In the genomic region with DNA sequence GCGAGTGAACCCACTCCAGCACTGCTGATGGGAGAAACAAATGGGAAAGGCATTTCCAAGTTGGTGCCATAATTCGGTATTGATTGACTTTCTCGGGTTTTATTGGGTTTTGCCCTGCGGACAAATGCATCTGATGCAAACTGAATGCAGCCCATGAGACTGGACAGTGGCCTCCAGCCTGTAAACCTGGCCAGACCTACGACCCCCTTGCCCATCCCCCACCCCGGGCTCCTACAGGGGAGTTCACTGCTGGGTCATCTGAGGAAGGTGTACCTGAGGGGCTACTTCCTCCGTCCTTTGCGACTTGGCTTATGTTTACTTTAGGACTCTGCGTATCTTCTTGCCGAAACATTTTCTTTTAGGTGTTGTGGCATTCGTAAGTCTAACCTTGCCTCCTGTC, we compare ENCODE assay signal across 10 mouse cellular contexts.
DNase-seq lines count a peak whose midpoint lies in the region; ATAC-seq lines count a peak whose summit lies in the region.
"Had no signal": no experiment of that assay in that cellular context is flagged by ENCODE, and none has a peak within 500 bp of the region (broad histone marks: within the 10 kb centered on the region; RNA-seq: fewer than 3 reads in every experiment).

No protein-coding gene starts in this region.

- WGBS in heart, embryonic 14.5 days: 32% methylated on average over 11 of the region's 11 CpGs
- 46% methylated on average over 11 of the region's 11 CpGs for WGBS in embryonic facial prominence, embryonic 13.5 days
- 49% methylated on average over 11 of the region's 11 CpGs for WGBS in hindbrain, embryonic 11.5 days
- 60% methylated on average over 11 of the region's 11 CpGs for WGBS in midbrain, embryonic 12.5 days

- no peak overlapping the region for H3K9ac ChIP-seq in heart, embryonic 14.5 days (ENCODE audit: low read length)
- 0 out of 2 replicates have a peak overlapping the region, but pooled peaks have one; percentile 44 for H3K9ac ChIP-seq in embryonic facial prominence, embryonic 13.5 days
- no peak overlapping the region for H3K9ac ChIP-seq in hindbrain, embryonic 11.5 days (ENCODE audit: low read depth, low read length)
- no peak overlapping the region for H3K9ac ChIP-seq in midbrain, embryonic 12.5 days (replicated peaks)

- DNase-seq in heart, adult 18-20 months: no peak
- peak; percentile 36 for DNase-seq in hindbrain, embryonic 11.5 days (ENCODE audit: low spot score)
- no peak for DNase-seq in left cerebral cortex, postnatal 14 days (ENCODE audit: low spot score in 2 of 2)
- no peak for DNase-seq in thymus, postnatal 25 days
- DNase-seq: gastrocnemius, postnatal 10 days; kidney, adult 8-10 months had no signal

- H3K27ac ChIP-seq in heart, embryonic 14.5 days (replicated peaks in 1 of 2; ENCODE audit: control insufficient read depth in 1 of 2, insufficient read depth in 1 of 2, low read depth in 2 of 2, low read length in 2 of 2): no peak overlapping the region
- H3K27ac ChIP-seq in embryonic facial prominence, embryonic 13.5 days: no peak overlapping the region
- H3K27ac ChIP-seq in hindbrain, embryonic 11.5 days (ENCODE audit: low read depth, low read length): 0 out of 2 replicates have a peak overlapping the region, but pooled peaks have one; percentile 17
- H3K27ac ChIP-seq in midbrain, embryonic 12.5 days (replicated peaks): peak overlapping the region; percentile 0; the same call in 1 of the 2 replicates
- H3K27ac ChIP-seq: macrophage had no signal

- no peak for ATAC-seq in heart, embryonic 14.5 days (ENCODE audit: insufficient number of reproducible peaks, insufficient read depth, low FRiP score, low read depth)
- ATAC-seq in embryonic facial prominence, embryonic 13.5 days (ENCODE audit: insufficient number of reproducible peaks, insufficient read depth, low FRiP score, low TSS enrichment, low read depth): no peak
- ATAC-seq in hindbrain, embryonic 11.5 days (ENCODE audit: low FRiP score): peak; percentile 65
- ATAC-seq in midbrain, embryonic 12.5 days (ENCODE audit: low FRiP score, low read depth): peak; percentile 48

- H3K9me3 ChIP-seq in heart, embryonic 14.5 days (ENCODE audit: control insufficient read depth, low read length): no peaks in the 10 kb centered on the region
- H3K9me3 ChIP-seq in embryonic facial prominence, embryonic 13.5 days: no peaks in the 10 kb centered on the region
- H3K9me3 ChIP-seq in hindbrain, embryonic 11.5 days (ENCODE audit: control insufficient read depth, low read length): no peaks in the 10 kb centered on the region
- no peaks in the 10 kb centered on the region for H3K9me3 ChIP-seq in midbrain, embryonic 12.5 days

- intact Hi-C loops in left cerebral cortex, postnatal 14 days (cut with DNase I): no loop called here

- H3K4me2 ChIP-seq in heart, embryonic 14.5 days (ENCODE audit: low read length): 0 out of 2 replicates have a peak overlapping the region, but pooled peaks have one; percentile 7
- H3K4me2 ChIP-seq in embryonic facial prominence, embryonic 13.5 days: peak overlapping the region; percentile 47
- peak overlapping the region; percentile 12 for H3K4me2 ChIP-seq in hindbrain, embryonic 11.5 days (replicated peaks; ENCODE audit: low read depth, low read length)
- peak overlapping the region; percentile 30 for H3K4me2 ChIP-seq in midbrain, embryonic 12.5 days (replicated peaks)

- H3K4me3 ChIP-seq in heart, embryonic 14.5 days (ENCODE audit: control insufficient read depth in 1 of 2, insufficient read depth in 1 of 2, low read depth in 1 of 2, low read length in 2 of 2): no peak overlapping the region
- H3K4me3 ChIP-seq in embryonic facial prominence, embryonic 13.5 days: 0 out of 2 replicates have a peak overlapping the region, but pooled peaks have one; percentile 16
- H3K4me3 ChIP-seq in hindbrain, embryonic 11.5 days (ENCODE audit: low read depth, low read length): no peak overlapping the region
- H3K4me3 ChIP-seq in midbrain, embryonic 12.5 days: no peak overlapping the region

- no peaks in the 10 kb centered on the region for H3K36me3 ChIP-seq in heart, embryonic 14.5 days (ENCODE audit: control insufficient read depth, insufficient read depth, low read length)
- H3K36me3 ChIP-seq in embryonic facial prominence, embryonic 13.5 days: no peaks in the 10 kb centered on the region
- no peaks in the 10 kb centered on the region for H3K36me3 ChIP-seq in hindbrain, embryonic 11.5 days (ENCODE audit: control insufficient read depth, insufficient read depth, low read length)
- H3K36me3 ChIP-seq in midbrain, embryonic 12.5 days: no peaks in the 10 kb centered on the region

- peaks cover 80% of the 10 kb centered on the region for H3K27me3 ChIP-seq in heart, embryonic 14.5 days (ENCODE audit: control insufficient read depth, insufficient read depth, low read length)
- H3K27me3 ChIP-seq in embryonic facial prominence, embryonic 13.5 days: peaks cover 57% of the 10 kb centered on the region
- H3K27me3 ChIP-seq in hindbrain, embryonic 11.5 days (ENCODE audit: control insufficient read depth, insufficient read depth, low read length): no peaks in the 10 kb centered on the region
- H3K27me3 ChIP-seq in midbrain, embryonic 12.5 days: peaks cover 82% of the 10 kb centered on the region

- H3K4me1 ChIP-seq in heart, embryonic 14.5 days (ENCODE audit: control insufficient read depth in 2 of 2, insufficient read depth in 2 of 2, low read length in 2 of 2): peaks cover 27 to 40% of the 10 kb centered on the region in 2 experiments
- H3K4me1 ChIP-seq in embryonic facial prominence, embryonic 13.5 days: peaks cover 10% of the 10 kb centered on the region
- H3K4me1 ChIP-seq in hindbrain, embryonic 11.5 days (replicated peaks; ENCODE audit: control insufficient read depth, insufficient read depth, low read length): peaks cover 4% of the 10 kb centered on the region; the same call in 1 of the 2 replicates
- H3K4me1 ChIP-seq in midbrain, embryonic 12.5 days: peaks cover 12% of the 10 kb centered on the region

Comparison
In these comparisons a context has a peak if more than half of its experiments do, and no peak if none do; other contexts are left out.
1. ATAC-seq: peak in hindbrain, embryonic 11.5 days (single experiment) and midbrain, embryonic 12.5 days (single experiment); none in heart, embryonic 14.5 days (single experiment) and embryonic facial prominence, embryonic 13.5 days (single experiment).
2. H3K27ac ChIP-seq: peak in hindbrain, embryonic 11.5 days (single experiment) and midbrain, embryonic 12.5 days (single experiment); none in heart, embryonic 14.5 days (0 of 2) and embryonic facial prominence, embryonic 13.5 days (single experiment).
3. Peak in every context shown above with its lines, with median percentiles within 50 percentile points of each other: H3K4me2 ChIP-seq.